Mouse (Mus musculus): ENCODE measurements at regions not wholly inside any gene's neighbourhood (a gene's known extent, or its start where the extent isn't known, plus 50 kb on each side); places are given as distances from the start of the nearest gene placed in this dataset.
"Not testable (repeated sequence)": the region's sequence is repeated elsewhere in the genome, so short reads cannot be mapped to it uniquely, and the experiment has no call there.

DNA sequence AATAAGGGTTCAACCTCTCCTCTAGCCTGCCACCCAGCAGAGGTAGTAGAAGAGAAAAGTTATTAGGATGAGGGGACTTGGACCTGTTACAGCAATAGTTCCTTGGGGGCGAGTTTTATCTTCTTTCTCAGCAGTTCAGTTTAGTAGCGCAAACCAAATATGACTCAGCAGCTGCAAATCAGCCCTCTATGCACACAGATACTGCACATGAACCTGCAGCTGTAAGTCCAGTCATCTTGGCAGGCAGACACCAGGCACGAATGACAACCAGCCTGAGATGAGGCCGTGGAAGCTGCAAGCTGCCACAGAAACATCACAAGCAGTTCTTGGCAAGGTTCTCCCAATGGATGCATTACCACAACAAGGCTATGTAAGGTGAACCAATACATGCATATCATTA is 327.0 kb upstream of the Akr1e1 start:
- Histone ChIP-seq H3K4me1 (ENCODE audit: insufficient read depth, low read length) (no peaks in the 10 kb centered on the region), H3K4me3 (ENCODE audit: low read length) (no peak overlapping the region), H3K9ac (replicated peaks; ENCODE audit: low read length) (no peak overlapping the region), H3K9me3 (ENCODE audit: low read length) (no peaks in the 10 kb centered on the region), H3K36me3 (ENCODE audit: insufficient read depth, low read length) (no peaks in the 10 kb centered on the region), H3K27me3 (ENCODE audit: insufficient read depth, low read length) (no peaks in the 10 kb centered on the region), H3K4me2 (replicated peaks; ENCODE audit: low read depth, low read length) (no peak overlapping the region), H3K27ac (ENCODE audit: low read length) (no peak overlapping the region)
- ATAC-seq (ENCODE audit: low FRiP score, low TSS enrichment), result no peak
- 81% methylated on average over 4 of the region's 4 CpGs for WGBS

DNA sequence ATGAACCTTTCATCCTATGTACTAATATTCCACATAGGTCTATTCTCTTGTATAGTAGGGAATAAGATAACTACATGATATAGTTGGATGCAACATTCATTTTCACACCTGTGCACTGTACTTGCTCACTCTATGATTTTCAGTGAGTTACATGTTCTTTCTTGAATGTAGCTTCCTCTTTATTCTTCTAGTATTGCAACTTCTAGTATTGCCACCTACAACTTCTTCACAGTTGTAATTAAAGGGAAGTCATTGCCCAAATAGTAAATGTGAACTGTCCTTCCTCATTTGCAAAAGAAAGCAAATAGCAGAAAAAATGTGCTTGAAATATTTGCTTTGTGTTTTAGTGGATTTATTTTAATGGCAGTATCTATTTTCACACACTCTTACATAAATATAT is 330.9 kb upstream of the Akr1e1 start:
- Histone ChIP-seq H3K9ac (replicated peaks; ENCODE audit: low read length) (no peak overlapping the region), H3K9me3 (ENCODE audit: low read length) (no peaks in the 10 kb centered on the region), H3K27me3 (ENCODE audit: insufficient read depth, low read length) (no peaks in the 10 kb centered on the region), H3K27ac (ENCODE audit: low read length) (no peak overlapping the region), H3K4me1 (ENCODE audit: insufficient read depth, low read length) (no peaks in the 10 kb centered on the region), H3K36me3 (ENCODE audit: insufficient read depth, low read length) (no peaks in the 10 kb centered on the region), H3K4me3 (ENCODE audit: low read length) (no peak overlapping the region), H3K4me2 (replicated peaks; ENCODE audit: low read depth, low read length) (no peak overlapping the region)
- no peak for ATAC-seq (ENCODE audit: low FRiP score, low TSS enrichment)

DNA sequence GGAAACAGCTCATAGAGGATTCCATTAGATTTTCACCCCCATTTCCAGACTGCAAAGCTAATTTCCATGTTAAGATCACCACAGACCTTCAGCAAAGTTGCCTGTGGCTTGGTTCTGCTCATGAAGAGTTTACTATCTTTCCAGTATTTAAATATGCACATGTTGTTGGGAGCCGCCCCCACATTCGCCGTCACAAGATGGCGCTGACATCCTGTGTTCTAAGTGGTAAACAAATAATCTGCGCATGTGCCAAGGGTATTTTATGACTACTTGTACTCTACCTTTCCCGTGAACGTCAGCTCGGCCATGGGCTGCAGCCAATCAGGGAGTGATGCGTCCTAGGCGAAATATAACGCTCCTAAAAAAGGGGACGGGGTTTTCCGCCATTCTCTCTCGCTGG is 333.5 kb upstream of the Akr1e1 start:
- not testable (repeated sequence) for H3K36me3 ChIP-seq (ENCODE audit: insufficient read depth, low read length); H3K27ac ChIP-seq (ENCODE audit: low read length); H3K4me2 ChIP-seq (replicated peaks; ENCODE audit: low read depth, low read length); H3K27me3 ChIP-seq (ENCODE audit: insufficient read depth, low read length); H3K9me3 ChIP-seq (ENCODE audit: low read length); H3K4me1 ChIP-seq (ENCODE audit: insufficient read depth, low read length); H3K9ac ChIP-seq (replicated peaks; ENCODE audit: low read length); H3K4me3 ChIP-seq (ENCODE audit: low read length)
- ATAC-seq (ENCODE audit: low FRiP score, low TSS enrichment), result peak; percentile 71
- 36% methylated on average over 4 of the region's 14 CpGs for WGBS

DNA sequence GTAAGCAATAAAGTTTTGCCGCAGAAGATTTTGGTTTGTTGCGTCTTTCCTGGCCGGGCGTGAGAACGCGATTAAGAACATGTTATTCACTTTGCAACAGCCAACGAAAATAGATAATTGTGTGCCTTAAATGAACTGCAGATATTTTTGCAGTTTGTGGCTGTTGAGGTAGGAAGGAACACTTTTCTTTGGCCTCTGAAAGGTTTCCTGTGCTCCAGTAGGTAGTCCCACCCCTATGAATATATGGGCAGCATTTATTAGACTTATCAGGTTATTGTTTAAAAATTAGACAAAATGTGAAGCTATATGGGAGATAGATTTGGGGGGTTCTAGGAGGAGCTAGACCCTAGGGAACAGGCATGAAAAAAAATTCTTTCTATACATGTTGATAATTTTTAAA is 334.1 kb upstream of the Akr1e1 start:
- ATAC-seq (ENCODE audit: low FRiP score, low TSS enrichment), result no peak; the same call in 1 of the 2 replicates

DNA sequence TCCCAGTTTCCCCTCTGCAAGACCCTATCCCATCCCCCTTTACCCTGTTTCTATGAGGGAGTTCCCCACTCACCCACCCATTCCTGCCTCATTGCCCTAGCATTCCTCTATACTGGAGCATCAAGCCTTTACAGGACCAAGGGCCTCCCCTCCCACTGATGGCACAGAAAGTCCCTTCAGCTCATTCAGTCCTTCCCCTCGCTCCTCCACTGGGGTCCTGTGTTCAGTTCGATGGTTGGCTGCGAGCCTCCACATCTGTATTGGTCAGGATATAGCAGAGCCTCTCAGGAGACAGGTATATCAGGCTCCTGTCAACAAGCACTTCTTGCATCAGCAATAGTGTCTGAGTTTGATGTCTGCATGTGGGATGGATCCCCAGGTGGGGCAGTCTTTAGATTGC is 346.4 kb upstream of the Akr1e1 start:
- Histone ChIP-seq H3K9me3 (ENCODE audit: low read length) (no peaks in the 10 kb centered on the region), H3K4me3 (ENCODE audit: low read length) (no peak overlapping the region), H3K9ac (replicated peaks; ENCODE audit: low read length) (no peak overlapping the region), H3K36me3 (ENCODE audit: insufficient read depth, low read length) (no peaks in the 10 kb centered on the region), H3K4me1 (ENCODE audit: insufficient read depth, low read length) (no peaks in the 10 kb centered on the region), H3K27ac (ENCODE audit: low read length) (no peak overlapping the region), H3K4me2 (replicated peaks; ENCODE audit: low read depth, low read length) (no peak overlapping the region), H3K27me3 (ENCODE audit: insufficient read depth, low read length) (no peaks in the 10 kb centered on the region)
- 95% methylated on average over 3 of the region's 3 CpGs for WGBS
- ATAC-seq (ENCODE audit: low FRiP score, low TSS enrichment), result no peak

More for the DNA sequence above, 334.1 kb upstream of the Akr1e1 start:
- Histone ChIP-seq H3K27me3 (ENCODE audit: insufficient read depth, low read length) (no peaks in the 10 kb centered on the region), H3K9me3 (ENCODE audit: low read length) (no peaks in the 10 kb centered on the region), H3K4me2 (replicated peaks; ENCODE audit: low read depth, low read length) (peak overlapping the region; percentile 49), H3K4me3 (ENCODE audit: low read length) (peak overlapping the region; percentile 43), H3K36me3 (ENCODE audit: insufficient read depth, low read length) (no peaks in the 10 kb centered on the region), H3K4me1 (ENCODE audit: insufficient read depth, low read length) (no peaks in the 10 kb centered on the region), H3K27ac (ENCODE audit: low read length) (no peak overlapping the region), H3K9ac (replicated peaks; ENCODE audit: low read length) (peak overlapping the region; percentile 47; the same call in 1 of the 2 replicates)
- WGBS, result 28% methylated on average over 7 of the region's 7 CpGs

DNA sequence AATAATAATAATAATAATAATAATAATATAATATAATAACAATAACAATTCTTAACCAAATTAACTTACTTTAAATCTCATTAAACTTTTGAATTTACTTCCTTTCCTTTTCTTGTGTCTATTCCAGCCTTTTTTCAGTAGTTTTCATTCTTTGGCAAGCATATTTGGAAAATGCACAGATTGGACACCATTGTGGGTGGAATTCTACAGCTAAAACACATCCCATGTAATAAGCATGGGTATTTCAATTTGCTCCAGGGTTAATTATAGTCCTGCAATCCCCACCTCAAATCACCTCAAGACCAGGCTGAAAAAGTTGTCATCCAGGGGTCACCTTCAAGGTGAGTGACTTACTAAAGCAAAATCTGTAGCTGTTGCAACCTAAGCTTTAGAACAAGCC is 355.9 kb upstream of the Akr1e1 start:
- Histone ChIP-seq H3K4me1 (ENCODE audit: insufficient read depth, low read length) (no peaks in the 10 kb centered on the region), H3K4me2 (replicated peaks; ENCODE audit: low read depth, low read length) (no peak overlapping the region), H3K27me3 (ENCODE audit: insufficient read depth, low read length) (no peaks in the 10 kb centered on the region), H3K36me3 (ENCODE audit: insufficient read depth, low read length) (no peaks in the 10 kb centered on the region), H3K4me3 (ENCODE audit: low read length) (no peak overlapping the region), H3K9me3 (ENCODE audit: low read length) (no peaks in the 10 kb centered on the region), H3K9ac (replicated peaks; ENCODE audit: low read length) (no peak overlapping the region), H3K27ac (ENCODE audit: low read length) (no peak overlapping the region)
- ATAC-seq (ENCODE audit: low FRiP score, low TSS enrichment), result no peak

DNA sequence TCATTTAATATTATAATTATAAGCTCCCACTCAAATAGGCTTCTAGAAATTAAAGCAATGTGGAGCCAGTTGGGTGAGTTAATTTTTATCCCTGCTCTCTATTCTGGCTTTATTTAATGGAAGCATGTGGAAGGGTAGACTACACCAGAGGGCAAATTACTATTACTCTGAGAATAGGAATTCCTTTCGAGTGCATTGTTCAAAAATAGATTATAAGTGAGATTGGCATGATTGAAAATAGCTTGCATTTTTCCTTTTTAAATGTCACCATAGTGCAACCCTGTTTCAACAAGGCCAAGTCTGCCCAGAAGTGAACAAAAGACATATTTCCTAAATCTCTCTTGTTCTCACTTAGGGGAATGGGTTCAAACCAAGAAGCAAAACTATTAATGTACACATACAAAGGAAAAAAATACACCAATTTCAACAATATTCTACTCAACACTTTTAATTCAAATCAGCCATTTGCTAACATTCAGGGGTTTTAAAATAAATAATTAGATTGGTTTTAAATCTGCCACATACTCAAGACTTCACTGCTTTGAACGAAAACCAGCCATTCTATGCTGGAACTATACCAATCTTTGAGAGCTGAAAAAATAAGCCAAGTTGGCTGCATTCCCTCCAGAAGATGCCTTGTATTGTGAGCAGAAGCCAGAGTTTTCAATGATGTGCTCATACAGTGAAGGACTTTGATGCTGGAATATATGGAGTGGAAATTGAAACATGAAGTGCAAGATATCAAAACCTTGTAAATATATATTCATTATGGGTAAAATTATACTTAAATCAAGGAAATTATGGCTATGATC is 361.3 kb upstream of the Akr1e1 start:
- Histone ChIP-seq H3K4me1 (ENCODE audit: insufficient read depth, low read length) (no peaks in the 10 kb centered on the region), H3K9ac (replicated peaks; ENCODE audit: low read length) (no peak overlapping the region), H3K36me3 (ENCODE audit: insufficient read depth, low read length) (no peaks in the 10 kb centered on the region), H3K27ac (ENCODE audit: low read length) (no peak overlapping the region), H3K4me2 (replicated peaks; ENCODE audit: low read depth, low read length) (no peak overlapping the region), H3K9me3 (ENCODE audit: low read length) (no peaks in the 10 kb centered on the region), H3K4me3 (ENCODE audit: low read length) (no peak overlapping the region), H3K27me3 (ENCODE audit: insufficient read depth, low read length) (no peaks in the 10 kb centered on the region)
- 50% methylated on average over 2 of the region's 2 CpGs for WGBS
- ATAC-seq (ENCODE audit: low FRiP score, low TSS enrichment), result no peak

DNA sequence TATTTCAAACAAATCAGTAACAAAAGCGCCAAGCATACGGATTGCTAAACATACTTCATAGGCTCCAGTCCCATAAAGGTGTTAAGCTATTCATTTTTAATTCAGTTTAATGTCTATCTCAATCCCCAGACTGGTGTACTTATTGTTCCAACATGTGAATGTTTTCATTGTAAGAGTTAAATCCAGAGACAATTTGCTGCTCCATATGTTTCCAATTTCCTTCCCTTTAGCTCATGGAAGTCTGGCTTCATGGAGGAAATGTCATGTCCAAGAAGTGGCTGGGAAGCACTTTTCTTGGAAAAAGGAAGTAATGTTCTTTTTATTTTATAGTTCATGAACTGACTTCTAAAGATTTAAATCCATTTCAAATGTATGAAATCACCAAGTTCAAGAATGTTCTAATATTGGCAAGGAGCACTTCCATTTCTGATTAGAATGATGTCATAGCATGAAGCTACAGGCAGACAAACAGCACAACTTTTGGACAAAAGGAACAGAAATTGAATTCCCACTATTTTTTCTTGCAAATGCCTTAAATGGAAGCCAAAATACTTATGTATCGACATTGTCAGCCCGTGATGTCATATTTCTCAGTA is 362.6 kb upstream of the Akr1e1 start:
- no peaks in the 10 kb centered on the region for H3K36me3 ChIP-seq (ENCODE audit: insufficient read depth, low read length)
- H3K4me1 ChIP-seq (ENCODE audit: insufficient read depth, low read length), result no peaks in the 10 kb centered on the region
- no peaks in the 10 kb centered on the region for H3K27me3 ChIP-seq (ENCODE audit: insufficient read depth, low read length)
- no peak overlapping the region for H3K4me3 ChIP-seq (ENCODE audit: low read length)
- no peak overlapping the region for H3K9ac ChIP-seq (replicated peaks; ENCODE audit: low read length)
- ATAC-seq (ENCODE audit: low FRiP score, low TSS enrichment), result no peak
- H3K9me3 ChIP-seq (ENCODE audit: low read length), result no peaks in the 10 kb centered on the region
- WGBS, result 71% methylated on average over 4 of the region's 4 CpGs
- H3K27ac ChIP-seq (ENCODE audit: low read length), result no peak overlapping the region
- H3K4me2 ChIP-seq (replicated peaks; ENCODE audit: low read depth, low read length), result no peak overlapping the region

DNA sequence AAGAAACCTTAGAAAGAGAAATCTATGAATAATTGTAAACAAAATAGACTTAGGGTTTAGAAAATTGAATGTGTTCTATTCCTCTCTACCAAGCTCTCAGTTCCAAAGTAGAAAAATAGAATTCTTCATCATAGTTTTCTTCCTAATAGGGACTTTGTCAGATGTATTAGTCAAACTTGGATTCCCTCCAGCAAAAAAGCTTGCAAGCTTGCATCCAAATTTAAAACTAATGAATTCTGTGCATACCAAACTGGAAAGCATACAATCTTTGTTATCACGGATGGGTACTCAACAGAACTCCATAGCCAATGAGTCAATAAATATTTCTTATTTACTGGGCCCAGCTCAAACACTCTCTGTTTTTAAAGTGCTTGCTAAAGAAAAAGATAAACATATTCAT is 383.9 kb upstream of the Akr1e1 start:
- no peak for ATAC-seq (ENCODE audit: low FRiP score, low TSS enrichment)
- Histone ChIP-seq H3K27ac (ENCODE audit: low read length) (no peak overlapping the region), H3K9me3 (ENCODE audit: low read length) (no peaks in the 10 kb centered on the region), H3K4me3 (ENCODE audit: low read length) (no peak overlapping the region), H3K36me3 (ENCODE audit: insufficient read depth, low read length) (no peaks in the 10 kb centered on the region), H3K27me3 (ENCODE audit: insufficient read depth, low read length) (no peaks in the 10 kb centered on the region), H3K9ac (replicated peaks; ENCODE audit: low read length) (no peak overlapping the region), H3K4me1 (ENCODE audit: insufficient read depth, low read length) (no peaks in the 10 kb centered on the region), H3K4me2 (replicated peaks; ENCODE audit: low read depth, low read length) (no peak overlapping the region)
- 55% methylated on average over 1 of the region's 1 CpGs for WGBS

DNA sequence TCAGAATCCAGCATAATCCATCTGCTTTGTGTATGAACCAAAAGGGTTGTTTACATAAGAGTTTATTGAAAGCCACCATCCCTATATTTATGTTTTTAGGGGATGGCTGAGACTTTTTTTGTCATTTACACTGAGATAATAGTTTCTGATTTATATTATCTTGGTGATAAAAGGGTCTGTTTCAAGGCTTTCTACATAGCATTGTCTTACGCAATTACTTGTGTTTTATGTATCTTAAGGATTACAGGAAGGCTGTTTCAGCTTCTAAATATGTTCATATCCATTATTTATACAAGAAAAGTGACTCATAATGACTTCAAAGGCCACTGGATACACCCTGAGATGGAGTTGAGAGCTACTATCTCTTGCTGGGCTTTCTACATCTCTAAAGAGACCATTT is 399.3 kb upstream of the Akr1e1 start:
- WGBS, result 82% methylated on average over 1 of the region's 1 CpGs
- Histone ChIP-seq H3K36me3 (ENCODE audit: insufficient read depth, low read length) (no peaks in the 10 kb centered on the region), H3K4me2 (replicated peaks; ENCODE audit: low read depth, low read length) (no peak overlapping the region), H3K27ac (ENCODE audit: low read length) (no peak overlapping the region), H3K4me1 (ENCODE audit: insufficient read depth, low read length) (no peaks in the 10 kb centered on the region), H3K27me3 (ENCODE audit: insufficient read depth, low read length) (no peaks in the 10 kb centered on the region), H3K9ac (replicated peaks; ENCODE audit: low read length) (no peak overlapping the region), H3K9me3 (ENCODE audit: low read length) (no peaks in the 10 kb centered on the region), H3K4me3 (ENCODE audit: low read length) (no peak overlapping the region)
- no peak for ATAC-seq (ENCODE audit: low FRiP score, low TSS enrichment)
